Mouse (Mus musculus) forebrain, embryonic 11.5 days (tissue): ENCODE data around the gene Ltb4r1. TPM values are rescaled to one million over a fixed set of nuclear protein-coding genes. Genes with fewer than 3 reads are reported as not detected.

Experiments used
- ATAC-seq: fragments of 200-750 bp; cut with Nextera tagmentation; replicated peaks from 2 replicates; pipeline ENCODE4 v1.8.0; 2017; ENCODE audit warnings: moderate TSS enrichment; ENCODE audit not compliant: low FRiP score
- DNase-seq: peaks from one replicate; pipeline ENCODE4 v3.0.0-alpha.2; 2017; ENCODE audit warnings: low spot score
- H3K27ac ChIP-seq: fragments of 300-500 bp; sonication (generic); 2 replicates; pipeline ENCODE4 v1.5.1; 2014; ENCODE audit warnings: low read depth, low read length
- H3K27me3 ChIP-seq: fragments of 300-500 bp; sonication (generic); 2 replicates; pipeline ENCODE4 v1.6.1; 2014; ENCODE audit warnings: mild to moderate bottlenecking, low read length, mixed read lengths; ENCODE audit not compliant: control insufficient read depth, insufficient read depth
- H3K36me3 ChIP-seq: fragments of 300-500 bp; sonication (generic); 2 replicates; pipeline ENCODE4 v1.6.1; 2014; ENCODE audit warnings: mild to moderate bottlenecking, low read length, moderate library complexity, mixed read lengths; ENCODE audit not compliant: control insufficient read depth, insufficient read depth
- H3K4me1 ChIP-seq: fragments of 300-500 bp; sonication (generic); replicated peaks from 2 replicates; pipeline ENCODE4 v1.6.1; 2014; ENCODE audit warnings: low read length, mixed read lengths; ENCODE audit not compliant: control insufficient read depth, insufficient read depth
- H3K4me2 ChIP-seq: fragments of 300-500 bp; sonication (generic); 2 replicates; pipeline ENCODE4 v1.6.1; 2014; ENCODE audit warnings: low read depth, mild to moderate bottlenecking, low read length, moderate library complexity, mixed read lengths; ENCODE audit not compliant: severe bottlenecking
- H3K4me3 ChIP-seq: fragments of 300-500 bp; sonication (generic); 2 replicates; pipeline ENCODE4 v1.5.1; 2014; ENCODE audit warnings: low read depth, low read length
- H3K9ac ChIP-seq: fragments of 300-500 bp; sonication (generic); 2 replicates; pipeline ENCODE4 v1.6.1; 2014; ENCODE audit warnings: low read length
- H3K9me3 ChIP-seq: fragments of 300-500 bp; sonication (generic); 2 replicates; pipeline ENCODE4 v1.6.1; 2016; ENCODE audit warnings: low read length, mixed read lengths; ENCODE audit not compliant: control insufficient read depth
- WGBS: fragments of 180-500 bp; shearing (Covaris S2); extraction: QIAGEN DNeasy Blood & Tissue Kit; methylation state at CpG from one replicate; pipeline ENCODE4 v1.1.7; 2014; 5-methylcytosine and 5-hydroxymethylcytosine counted together
- polyA plus RNA-seq: library from polyadenylated mRNA; unstranded; fragments of >200 nt; fragmentation: Nextera tagmentation; extraction: Ambion mirVana; gene quantifications from 2 replicates; pipeline ENCODE4 v1.2.1, GENCODE M21; 2014

Gene Ltb4r1
- polyA plus RNA-seq, 1 experiment from 2014 or later = not detected

GRCm38 (mm10) chr14:55777176-55777575 lies 11.4 kb downstream of the Ltb4r1 start:
- ATAC-seq (no peak), DNase-seq (no peak)
- 61% methylated on average over 3 of the region's 3 CpGs for WGBS

GRCm38 (mm10) chr14:55777806-55778205 lies 12.0 kb downstream of the Ltb4r1 start:
- no peak overlapping the region for H3K4me3 ChIP-seq
- H3K27ac ChIP-seq = no peak overlapping the region
- no peak overlapping the region for H3K4me2 ChIP-seq
- no peaks in the 10 kb centered on the region for H3K36me3 ChIP-seq
- H3K9me3 ChIP-seq = no peaks in the 10 kb centered on the region
- peaks cover 10% of the 10 kb centered on the region for H3K27me3 ChIP-seq
- H3K9ac ChIP-seq = no peak overlapping the region
- WGBS = 92% methylated on average over 11 of the region's 11 CpGs
- ATAC-seq (no peak), DNase-seq (no peak)
- H3K4me1 ChIP-seq = no peaks in the 10 kb centered on the region

More at GRCm38 (mm10) chr14:55777176-55777575, 11.4 kb downstream of the Ltb4r1 start:
- Histone ChIP-seq H3K9ac (no peak overlapping the region), H3K4me1 (no peaks in the 10 kb centered on the region), H3K4me2 (no peak overlapping the region), H3K27ac (no peak overlapping the region), H3K9me3 (no peaks in the 10 kb centered on the region), H3K4me3 (no peak overlapping the region), H3K27me3 (peaks cover 4% of the 10 kb centered on the region; the same call in 1 of the 2 replicates), H3K36me3 (no peaks in the 10 kb centered on the region)

- Histone ChIP-seq H3K9me3 (no peaks in the 10 kb centered on the region), H3K9ac (no peak overlapping the region), H3K36me3 (no peaks in the 10 kb centered on the region), H3K4me2 (no peak overlapping the region), H3K27me3 (peaks cover 17% of the 10 kb centered on the region), H3K4me1 (no peaks in the 10 kb centered on the region; the same call in 1 of the 2 replicates), H3K27ac (no peak overlapping the region), H3K4me3 (no peak overlapping the region)
- DNase-seq = no peak
- WGBS = 93% methylated on average over 15 of the region's 15 CpGs
- no peak for ATAC-seq
Observed at GRCm38 (mm10) chr14:55778686-55779085, 12.9 kb downstream of the Ltb4r1 start.

- DNase-seq = no peak
- Histone ChIP-seq H3K4me2 (no peak overlapping the region), H3K9me3 (no peaks in the 10 kb centered on the region), H3K27ac (no peak overlapping the region), H3K9ac (no peak overlapping the region), H3K4me3 (no peak overlapping the region), H3K27me3 (peaks cover 27% of the 10 kb centered on the region), H3K4me1 (no peaks in the 10 kb centered on the region; the same call in 1 of the 2 replicates), H3K36me3 (no peaks in the 10 kb centered on the region)
- WGBS = 72% methylated on average over 16 of the region's 16 CpGs
- no peak for ATAC-seq
Observed at GRCm38 (mm10) chr14:55779656-55780055, 13.9 kb downstream of the Ltb4r1 start.

GRCm38 (mm10) chr14:55780736-55781135 lies 15.0 kb downstream of the Ltb4r1 start:
- Histone ChIP-seq H3K4me1 (no peaks in the 10 kb centered on the region; the same call in 1 of the 2 replicates), H3K27ac (no peak overlapping the region), H3K36me3 (no peaks in the 10 kb centered on the region), H3K4me2 (no peak overlapping the region), H3K9me3 (no peaks in the 10 kb centered on the region), H3K9ac (no peak overlapping the region), H3K4me3 (no peak overlapping the region), H3K27me3 (peaks cover 33% of the 10 kb centered on the region)
- ATAC-seq = no peak
- DNase-seq = no peak
- WGBS = 83% methylated on average over 11 of the region's 11 CpGs

- Histone ChIP-seq H3K9ac (no peak overlapping the region), H3K27ac (no peak overlapping the region), H3K27me3 (peaks cover 36% of the 10 kb centered on the region), H3K36me3 (no peaks in the 10 kb centered on the region), H3K4me1 (no peaks in the 10 kb centered on the region; the same call in 1 of the 2 replicates), H3K9me3 (no peaks in the 10 kb centered on the region), H3K4me2 (peak overlapping the region; percentile 2), H3K4me3 (no peak overlapping the region)
- DNase-seq = peak; percentile 78
- WGBS = 15% methylated on average over 14 of the region's 14 CpGs
- ATAC-seq = peak; percentile 39; the same call in 1 of the 2 replicates
Observed at GRCm38 (mm10) chr14:55781310-55781709, 15.5 kb downstream of the Ltb4r1 start.

- DNase-seq (no peak), ATAC-seq (no peak)
- WGBS = 48% methylated on average over 9 of the region's 9 CpGs
- no peak overlapping the region; the same call in 1 of the 2 replicates for H3K4me2 ChIP-seq
- no peaks in the 10 kb centered on the region for H3K36me3 ChIP-seq
- H3K4me3 ChIP-seq = no peak overlapping the region
- H3K27ac ChIP-seq = no peak overlapping the region
- no peaks in the 10 kb centered on the region for H3K9me3 ChIP-seq
- H3K27me3 ChIP-seq = peaks cover 44% of the 10 kb centered on the region
- H3K9ac ChIP-seq = no peak overlapping the region
- no peaks in the 10 kb centered on the region; the same call in 1 of the 2 replicates for H3K4me1 ChIP-seq
Observed at GRCm38 (mm10) chr14:55782361-55782960, 16.7 kb downstream of the Ltb4r1 start.

GRCm38 (mm10) chr14:55783171-55783957 lies 17.6 kb downstream of the Ltb4r1 start:
- peaks cover 3% of the 10 kb centered on the region; the same call in 1 of the 2 replicates for H3K4me1 ChIP-seq
- peaks cover 53% of the 10 kb centered on the region for H3K27me3 ChIP-seq
- peak overlapping the region; percentile 17; the same call in 1 of the 2 replicates for H3K4me3 ChIP-seq
- ATAC-seq (no peak), DNase-seq (no peak)
- H3K4me2 ChIP-seq = peak overlapping the region; percentile 36
- no peak overlapping the region for H3K27ac ChIP-seq
- H3K36me3 ChIP-seq = no peaks in the 10 kb centered on the region
- H3K9me3 ChIP-seq = no peaks in the 10 kb centered on the region
- WGBS = 1% methylated on average over 31 of the region's 31 CpGs
- H3K9ac ChIP-seq = peak overlapping the region; percentile 14; the same call in 1 of the 2 replicates
